Mouse (Mus musculus): Measurements from ENCODE around the gene Ccdc186.
"Not testable (repeated sequence)": the region's sequence is repeated elsewhere in the genome, so short reads cannot be mapped to it uniquely, and the experiment has no call there.

Ccdc186 gene

DNA sequence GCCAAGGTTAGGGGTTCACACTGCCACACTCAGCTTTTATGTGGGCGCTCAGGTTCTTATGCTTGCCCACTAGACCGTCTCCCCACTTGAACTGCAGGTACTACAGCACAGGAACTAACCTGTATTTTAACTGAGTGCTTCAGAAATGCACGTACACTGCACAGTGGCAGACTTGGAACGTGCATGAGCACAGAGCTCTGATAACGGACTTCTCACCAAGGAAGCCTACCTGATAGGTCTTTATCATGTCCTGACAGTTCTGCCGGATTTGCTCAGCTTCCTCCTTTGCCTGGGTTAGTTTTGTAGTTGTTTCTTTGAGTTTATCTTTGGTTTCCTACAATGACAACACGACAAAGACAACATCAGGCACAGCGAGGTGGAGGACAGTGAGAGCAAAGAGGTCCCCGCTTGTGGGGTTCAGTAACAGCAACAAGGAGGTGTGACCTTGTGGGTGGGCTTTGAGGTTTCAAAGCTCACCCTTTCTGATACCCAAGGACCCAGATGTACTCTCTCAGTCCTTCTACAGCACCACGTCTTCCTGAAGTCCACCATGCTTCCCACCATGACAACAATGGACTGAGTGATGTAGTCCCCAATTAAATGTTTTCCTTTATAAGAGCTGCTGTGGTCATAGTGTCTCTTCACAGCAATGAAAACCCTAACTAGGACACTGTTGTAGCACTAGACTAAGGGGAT lies 20.2 kb downstream of the Ccdc186 start:
- no peak for DNase-seq (ENCODE audit: low read depth, low spot score)

DNA sequence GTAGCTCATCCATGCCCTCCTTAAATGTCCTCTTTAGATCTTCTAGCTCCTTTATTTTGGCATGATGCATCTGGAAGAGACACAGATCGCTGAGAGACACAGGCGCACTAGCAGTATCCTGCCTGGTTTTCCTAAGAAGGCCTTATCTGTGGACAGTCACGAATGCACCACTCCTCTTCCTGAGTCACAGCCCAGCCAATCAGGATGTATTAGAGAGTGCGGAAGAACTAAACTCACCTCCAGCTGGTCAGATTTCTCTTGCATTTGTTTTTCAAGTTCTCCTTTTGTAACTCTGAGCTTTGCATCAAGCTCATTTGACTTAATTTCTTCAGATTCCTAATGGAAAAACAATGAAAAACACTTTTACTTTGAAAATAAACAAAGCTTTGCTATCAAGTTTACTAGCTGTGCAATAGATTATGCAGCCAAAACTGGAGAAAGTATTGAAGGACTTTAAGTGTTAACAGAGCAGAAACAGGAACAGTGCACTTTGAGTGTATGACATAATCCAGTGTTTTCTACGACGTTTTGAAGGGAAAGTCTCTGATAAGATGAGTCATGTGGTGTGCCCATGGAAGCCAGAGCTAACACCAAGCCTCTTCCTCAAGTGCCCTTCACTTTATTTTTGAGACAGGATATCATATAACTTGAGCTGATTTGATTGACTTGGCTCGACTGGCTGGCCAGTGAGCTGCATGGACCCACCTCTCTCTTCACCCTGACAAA lies 20.9 kb downstream of the Ccdc186 start:
- no peak for DNase-seq (ENCODE audit: low read depth, low spot score)

DNA sequence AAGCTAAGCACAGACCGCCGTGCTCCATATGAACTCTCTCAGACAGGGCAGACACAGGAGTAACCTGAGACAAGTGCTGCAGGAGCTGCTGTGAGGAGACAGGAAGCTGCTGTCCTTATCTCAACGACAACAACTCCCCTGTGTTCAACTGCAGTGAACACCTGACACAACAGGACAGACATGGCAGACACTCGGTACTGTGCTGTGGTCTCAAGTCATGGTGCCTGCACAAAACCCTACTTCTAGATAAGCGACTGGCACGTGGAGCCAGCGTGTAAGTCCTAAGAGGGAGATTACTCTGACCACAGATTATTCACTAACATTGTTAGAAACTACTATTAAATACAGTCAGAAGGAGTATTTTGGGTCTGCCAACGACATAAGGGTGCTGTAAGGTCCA lies 21.8 kb downstream of the Ccdc186 start:
- DNase-seq (ENCODE audit: low read depth, low spot score), result no peak

GRCm38 (mm10) chr19:56797376-56797775 lies 24.6 kb downstream of the Ccdc186 start:
- no peak for DNase-seq (ENCODE audit: low read depth, low spot score)

DNA sequence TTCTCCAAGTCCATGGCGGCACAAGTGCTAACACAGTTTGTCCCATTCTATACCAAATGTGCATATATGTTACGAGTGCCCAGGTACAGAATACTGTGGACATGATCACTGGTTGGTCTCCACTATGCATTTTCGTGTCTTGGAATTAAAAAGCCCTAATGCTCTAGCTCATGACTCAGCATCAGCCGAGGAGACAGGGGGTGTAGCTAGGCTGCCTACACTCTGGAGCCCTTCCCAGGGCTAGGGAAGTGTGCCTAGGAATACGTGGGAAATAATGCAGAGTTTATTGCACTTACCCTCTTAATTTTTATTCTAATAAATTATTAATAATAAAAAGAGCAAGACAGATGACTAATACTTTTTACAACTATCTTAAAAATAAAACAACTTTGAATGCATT lies 33.0 kb downstream of the Ccdc186 start:
- DNase-seq (ENCODE audit: low read depth, low spot score), result no peak

- DNase-seq (ENCODE audit: low read depth, low spot score), result no peak
These were observed 34.1 kb downstream of the Ccdc186 start for GRCm38 (mm10) chr19:56787911-56788310.

- not testable (repeated sequence) for DNase-seq (ENCODE audit: low read depth, low spot score)
These were observed 43.5 kb downstream of the Ccdc186 start for GRCm38 (mm10) chr19:56778532-56778931.

DNA sequence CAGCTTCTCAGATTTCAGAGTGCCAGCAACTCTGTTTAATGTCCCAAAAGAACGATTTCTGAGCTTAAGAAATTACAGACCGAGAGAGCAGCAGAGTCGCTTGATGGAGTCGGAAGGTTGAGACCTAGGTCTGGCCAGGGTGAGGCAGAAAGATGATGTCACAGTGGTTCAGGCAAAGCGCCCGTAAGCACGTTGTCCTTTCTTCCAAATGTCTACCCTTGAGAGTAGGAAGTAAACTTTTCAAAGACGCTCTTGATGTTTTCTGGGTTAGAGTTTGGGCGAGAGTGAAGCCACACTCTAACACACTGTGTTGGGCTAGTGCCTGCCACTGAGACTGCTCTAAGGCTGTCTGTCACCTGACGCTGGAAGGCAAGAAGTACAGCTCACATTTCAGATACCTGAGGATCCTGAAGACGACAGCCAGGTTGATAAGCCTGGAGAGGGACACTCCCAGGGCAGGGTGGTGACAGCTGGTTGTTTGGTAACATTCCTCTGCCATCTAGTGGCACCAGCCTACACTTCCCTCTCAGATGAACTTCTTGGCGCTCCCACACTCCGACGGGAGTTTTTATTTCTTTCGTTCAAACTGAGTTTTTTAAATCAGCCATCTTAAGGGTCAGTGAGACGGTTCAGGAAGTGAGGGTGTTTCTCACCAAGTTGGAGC lies 45.1 kb downstream of the Ccdc186 start:
- peak; percentile 40 for DNase-seq (ENCODE audit: low read depth, low spot score)

DNA sequence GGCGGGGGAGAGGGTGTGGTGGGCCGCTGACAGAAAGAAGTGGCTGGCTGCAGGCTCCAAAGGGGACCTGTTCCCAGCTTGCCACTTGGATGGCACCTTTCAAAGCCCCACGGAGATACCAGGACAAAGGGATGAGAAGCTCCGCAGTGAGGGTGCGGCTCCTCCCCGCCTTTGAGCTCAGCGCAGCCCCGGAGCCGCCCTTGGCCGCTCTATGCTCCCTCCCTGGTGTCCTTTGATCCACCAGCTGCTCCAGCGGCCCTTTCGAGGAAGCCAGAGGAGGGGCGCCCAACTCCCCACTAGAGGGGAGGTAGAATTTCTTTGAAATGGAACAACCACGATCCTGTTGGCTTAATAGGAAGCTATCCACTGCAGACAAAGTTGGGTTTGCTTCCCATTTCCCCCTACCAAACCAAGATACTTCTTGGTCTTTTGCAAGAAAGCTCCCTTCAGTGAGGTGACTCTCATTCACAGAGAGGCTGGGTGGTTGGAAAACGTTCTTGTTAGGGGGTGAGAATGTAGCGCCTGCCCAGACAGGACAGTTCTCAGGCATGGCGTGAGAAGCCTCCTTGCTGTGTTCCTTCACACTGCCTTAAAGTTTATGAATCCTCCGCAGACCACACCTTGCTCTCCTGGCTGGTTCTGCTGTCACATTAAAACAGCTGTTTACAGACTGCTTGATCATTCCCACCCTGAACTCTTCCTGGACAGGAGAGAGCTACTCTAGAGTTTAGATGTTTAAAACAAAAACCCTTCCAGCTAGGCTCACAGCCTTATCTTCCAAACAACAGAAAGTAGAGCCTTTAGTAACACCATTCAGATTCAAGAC lies 45.9 kb downstream of the Ccdc186 start:
- no peak for DNase-seq (ENCODE audit: low read depth, low spot score)

DNA sequence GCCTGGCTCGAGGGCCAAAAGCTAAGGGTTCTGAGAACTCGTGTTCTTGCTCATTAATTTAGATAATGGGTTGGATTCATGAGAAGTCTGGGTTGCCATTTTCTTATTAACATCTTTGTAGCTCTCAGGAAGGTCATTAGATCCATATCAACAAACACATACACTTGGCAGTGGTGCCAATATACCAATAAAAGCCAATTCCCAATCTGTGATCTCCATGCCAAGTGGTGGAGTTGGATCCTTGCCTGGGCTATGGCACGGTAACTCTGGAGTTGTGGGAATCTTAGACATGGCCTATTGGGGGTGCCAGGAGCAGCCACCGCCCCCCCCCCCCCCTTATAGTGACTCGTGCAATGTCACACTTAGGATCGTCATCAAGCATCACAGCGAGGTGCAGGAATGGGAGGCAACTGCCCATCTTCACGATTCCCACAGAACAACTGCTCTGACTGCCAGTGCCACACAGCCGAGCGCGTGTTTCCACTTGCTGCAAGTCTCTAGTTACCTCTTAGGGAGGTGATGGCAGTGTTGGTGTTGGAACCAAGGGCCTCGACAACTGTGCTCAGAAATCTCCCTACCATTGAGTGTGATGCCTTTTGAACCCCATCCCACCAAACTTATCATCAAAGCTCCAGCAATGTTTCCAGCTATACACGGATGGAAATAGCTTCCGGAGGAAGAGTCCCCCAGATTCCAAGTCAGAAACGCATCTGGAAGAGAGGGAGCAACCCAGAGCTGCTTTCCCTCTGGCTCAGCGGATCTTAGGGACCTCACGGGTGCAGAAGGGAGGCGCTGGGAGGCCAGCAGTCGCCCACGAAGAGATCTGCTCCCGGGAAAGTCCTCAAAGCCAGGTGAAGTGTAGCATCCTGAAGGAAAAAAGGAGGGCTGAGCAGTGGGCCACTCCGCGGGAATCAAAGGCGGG lies 46.8 kb downstream of the Ccdc186 start:
- DNase-seq (ENCODE audit: low read depth, low spot score), result no peak

GRCm38 (mm10) chr19:56774408-56774962 lies 47.5 kb downstream of the Ccdc186 start:
- DNase-seq (ENCODE audit: low read depth, low spot score), result no peak

DNA sequence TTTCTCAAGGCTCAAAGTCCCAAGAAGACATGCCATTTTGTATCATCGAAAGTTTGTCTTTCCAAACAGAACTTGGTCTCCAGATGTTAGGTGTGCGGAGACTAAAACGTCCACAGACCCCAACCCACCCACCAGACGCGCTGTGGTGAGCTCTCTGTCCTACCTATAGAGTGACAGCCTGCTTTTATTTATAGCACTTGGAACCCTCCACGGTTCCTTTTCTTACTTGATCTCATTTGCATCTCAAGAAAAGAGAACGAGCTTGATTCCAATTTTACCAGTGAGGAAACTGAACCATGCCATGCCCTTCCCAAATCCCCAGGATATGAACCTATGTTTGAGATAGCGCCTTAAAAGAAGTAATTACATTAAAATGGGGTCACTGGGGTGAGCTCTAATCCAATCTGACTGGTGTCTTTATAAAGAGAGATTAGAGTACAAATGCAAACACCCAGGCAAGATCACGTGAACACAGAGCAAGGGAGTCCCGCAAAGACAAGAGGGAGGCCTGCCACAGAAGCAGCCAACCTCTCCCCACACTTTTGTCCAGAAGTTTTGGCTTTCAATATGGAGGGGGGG lies 48.5 kb downstream of the Ccdc186 start:
- peak; percentile 20 for DNase-seq (ENCODE audit: low read depth, low spot score)

DNA sequence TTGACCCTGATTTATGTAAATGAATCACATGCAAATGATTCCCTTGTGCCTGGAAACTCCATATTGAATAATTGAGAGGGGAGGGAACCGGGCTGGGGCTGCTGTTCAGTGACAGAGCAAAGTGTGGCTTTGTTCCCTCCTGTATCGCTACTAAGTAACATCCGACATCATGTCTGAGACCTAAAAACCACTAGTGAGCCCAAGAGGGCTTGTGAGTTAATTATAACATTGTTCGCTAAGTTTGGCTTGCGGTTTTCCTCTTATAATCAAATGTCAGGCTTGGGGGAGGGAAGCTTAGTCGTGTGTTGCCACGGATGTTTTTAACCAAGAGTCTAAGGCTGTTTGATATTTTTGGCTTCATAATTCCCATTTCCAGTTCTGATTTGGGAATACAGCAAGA lies 49.8 kb downstream of the Ccdc186 start:
- no peak for DNase-seq (ENCODE audit: low read depth, low spot score)

- no peak for DNase-seq (ENCODE audit: low read depth, low spot score)
These were observed 53.0 kb downstream of the Ccdc186 start for GRCm38 (mm10) chr19:56769024-56769423.

DNA sequence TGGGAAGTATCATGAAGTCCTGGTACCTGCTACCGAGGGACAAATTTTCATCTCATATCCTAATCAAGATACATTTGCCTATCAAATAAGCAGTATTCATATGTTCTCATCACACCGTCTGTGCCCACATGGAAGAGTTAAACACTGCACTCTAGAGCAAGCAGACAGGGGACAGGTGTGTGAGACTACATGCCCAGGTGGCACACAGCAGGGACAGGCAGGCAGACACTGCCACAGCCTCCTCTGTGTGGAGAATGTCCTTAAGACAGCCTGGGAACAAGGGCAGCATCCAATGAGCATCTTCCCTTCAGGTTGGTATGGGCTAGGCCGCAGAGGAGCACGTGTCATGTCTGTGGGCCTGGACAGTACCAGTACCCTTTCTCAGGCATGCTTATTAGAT lies 59.3 kb downstream of the Ccdc186 start:
- DNase-seq (ENCODE audit: low read depth, low spot score), result no peak

- no peak for DNase-seq (ENCODE audit: low read depth, low spot score)
These were observed 60.3 kb downstream of the Ccdc186 start for GRCm38 (mm10) chr19:56761727-56762126.

DNA sequence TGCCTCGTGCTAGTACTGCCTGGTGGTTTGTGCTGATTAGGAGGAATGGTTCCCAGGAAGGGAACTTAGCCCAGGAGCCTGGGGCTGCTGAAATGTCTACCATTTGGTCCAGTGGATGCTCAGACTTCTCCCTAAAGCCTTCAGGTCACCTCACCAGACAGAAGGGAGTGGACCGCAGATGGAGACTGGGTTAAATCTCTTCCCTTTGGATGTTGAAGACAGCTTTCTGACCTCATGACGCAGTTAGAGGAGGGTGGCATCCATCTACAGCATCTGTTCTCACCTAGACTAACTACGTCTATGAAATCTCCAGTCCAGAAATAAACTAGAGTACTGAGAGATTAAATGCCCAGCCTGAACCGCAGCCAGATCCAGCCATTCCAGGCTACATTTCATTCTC lies 60.9 kb downstream of the Ccdc186 start:
- DNase-seq (ENCODE audit: low read depth, low spot score), result no peak

DNA sequence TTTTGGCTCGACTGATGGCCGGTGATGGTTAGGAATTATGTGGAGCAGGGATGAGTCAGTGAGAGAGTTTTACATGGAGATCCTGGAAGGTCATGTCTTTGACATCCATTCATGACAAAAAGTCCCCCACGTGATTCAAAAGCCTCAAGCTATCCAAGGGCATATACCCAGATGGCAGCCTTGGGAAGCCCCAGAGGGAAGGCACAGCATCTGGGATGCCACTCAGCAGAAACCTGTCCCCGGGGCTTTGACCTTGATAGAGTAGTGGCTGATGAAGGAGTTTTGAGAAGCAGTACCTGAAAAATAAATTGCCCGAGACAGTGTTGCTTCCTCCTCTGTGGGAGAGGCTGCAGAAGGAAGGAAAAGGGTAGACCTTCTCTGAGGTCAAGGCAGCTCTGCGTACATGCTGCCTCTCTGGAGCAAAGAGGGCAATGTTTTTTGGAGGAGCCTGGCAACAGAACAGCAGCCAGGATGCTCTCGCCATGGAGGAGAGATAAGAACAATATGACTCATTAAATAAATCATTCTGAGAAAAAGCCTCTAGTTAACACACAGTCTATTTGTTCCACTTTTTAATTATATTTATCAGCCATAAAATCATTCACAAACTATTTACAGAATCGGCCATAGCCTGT lies 61.6 kb downstream of the Ccdc186 start:
- no peak for DNase-seq (ENCODE audit: low read depth, low spot score)

GRCm38 (mm10) chr19:56759740-56760139 lies 62.2 kb downstream of the Ccdc186 start:
- DNase-seq (ENCODE audit: low read depth, low spot score), result no peak

DNA sequence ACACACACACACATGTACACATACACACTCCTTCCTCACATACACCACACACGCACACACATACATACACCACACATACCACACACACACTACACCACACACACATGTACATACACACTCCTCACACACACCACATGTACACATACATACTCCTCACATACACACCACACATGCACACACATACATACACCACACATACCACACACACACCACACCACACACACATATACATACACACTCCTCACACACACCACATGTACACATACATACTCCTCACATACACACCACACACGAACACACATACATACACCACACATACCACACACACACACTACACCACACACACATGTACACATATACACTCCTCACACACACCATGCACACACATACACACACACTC lies 63.7 kb downstream of the Ccdc186 start:
- DNase-seq (ENCODE audit: low read depth, low spot score), result no peak

Data from retina, adult 2 months (tissue).